Mouse (Mus musculus) thymus, postnatal 36 days (tissue): Measurements from ENCODE around the gene Hibch.

Experiments
- DNase-seq, 2 experiments: peaks; one replicate each; pipeline ENCODE4 v3.0.0; 2022; ENCODE audit warnings: mixed read lengths in 2 of 2

Hibch gene

DNA sequence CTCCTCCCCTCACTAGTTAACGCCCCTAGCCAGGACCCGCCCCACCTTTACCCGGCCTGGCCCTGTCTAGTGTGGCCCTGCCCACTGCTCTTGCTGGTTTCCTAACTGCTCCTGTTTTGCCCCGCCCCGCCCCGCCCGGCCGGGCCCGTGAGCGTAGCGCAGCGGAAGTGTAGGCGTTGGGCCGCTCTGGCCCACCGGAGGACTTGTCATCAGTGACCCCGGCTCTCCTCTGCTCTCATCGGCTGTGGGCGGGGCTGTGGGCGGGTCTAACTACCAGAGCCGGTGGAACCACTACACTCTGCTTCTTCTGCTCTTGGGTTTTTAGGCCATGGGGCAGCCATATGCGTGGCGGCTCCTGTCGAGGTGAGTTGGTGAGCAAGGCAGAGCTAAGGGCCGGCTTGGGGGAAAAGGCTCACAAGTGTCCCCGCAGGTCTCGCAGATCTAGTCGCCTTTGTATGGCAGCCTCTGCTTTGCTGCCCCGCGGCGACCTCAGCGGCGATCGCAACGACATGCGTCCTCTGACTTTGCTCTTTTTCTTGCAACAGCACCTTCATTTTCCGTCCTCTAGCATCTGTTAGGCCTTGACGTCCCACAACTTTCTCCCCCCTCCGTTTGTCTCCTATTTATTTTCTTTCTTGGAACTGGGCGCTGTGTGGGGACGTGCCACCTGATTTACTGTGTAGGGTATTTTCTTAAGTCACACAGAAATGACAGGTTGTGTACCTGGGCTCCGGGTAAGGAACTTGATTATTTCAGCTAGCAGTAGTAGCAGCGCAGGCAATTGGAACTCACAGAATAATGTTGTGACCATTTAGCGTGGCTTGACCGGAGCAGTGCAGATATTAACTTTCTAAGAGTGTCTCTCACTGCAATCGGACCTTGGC, at the start of gene Hibch:
TSS of gene Hibch (plus strand) at position 148 of the 884 bp plus-strand sequence.
- peak; percentile 98 to 99 for DNase-seq

DNA sequence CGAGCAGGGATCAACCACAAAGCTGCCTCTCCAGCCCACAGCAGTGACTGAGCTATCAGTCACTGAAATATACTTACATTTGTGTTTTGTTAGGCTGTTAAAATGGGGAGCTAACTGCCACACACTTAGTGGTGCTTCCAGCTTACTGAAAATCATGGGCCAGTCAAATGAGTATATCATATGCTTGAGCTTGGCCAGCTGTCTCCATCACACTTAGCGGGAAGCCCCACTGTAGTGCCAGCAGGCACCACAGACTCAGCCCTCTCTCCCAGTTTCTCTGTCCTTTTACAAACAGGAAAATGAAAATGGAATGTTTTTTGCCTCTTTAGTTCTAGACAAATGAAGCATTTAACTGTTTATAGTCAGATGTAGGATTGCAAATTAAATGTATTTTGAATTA, 48.8 kb upstream of the Hibch start:
- DNase-seq: no peak

DNA sequence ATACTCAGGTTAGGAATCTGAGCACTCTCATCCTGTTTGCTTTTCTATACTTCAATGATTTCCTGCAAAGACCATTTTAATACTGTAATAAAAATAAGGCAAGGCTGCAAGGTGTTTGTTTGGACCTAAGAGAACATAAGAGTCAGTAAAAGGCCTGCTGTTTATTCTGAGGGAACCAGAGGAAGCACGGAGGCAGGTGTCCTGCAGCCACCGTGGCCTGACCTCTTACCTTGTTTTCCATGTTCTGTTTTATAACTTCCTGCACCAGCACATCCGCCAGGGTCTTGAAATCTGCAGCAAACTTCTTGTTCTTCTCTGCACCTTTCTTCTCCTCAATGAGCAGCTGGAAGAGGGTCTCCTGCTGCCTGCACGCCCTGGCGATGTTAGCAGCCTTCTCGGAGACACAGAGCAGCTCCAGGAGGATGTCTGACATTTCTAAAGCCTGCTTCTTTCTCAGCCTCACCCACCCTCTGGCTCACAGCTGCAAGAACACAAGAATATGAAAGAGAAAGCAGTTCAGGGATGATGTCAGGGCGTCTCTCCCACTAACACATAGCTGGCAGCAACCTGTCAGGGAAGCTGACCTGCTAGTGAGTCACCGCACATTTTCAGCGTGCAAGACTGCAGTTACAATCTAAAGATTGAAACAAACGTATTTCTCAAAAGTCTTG, 45.5 kb upstream of the Hibch start:
- peak; percentile 56 for DNase-seq

DNA sequence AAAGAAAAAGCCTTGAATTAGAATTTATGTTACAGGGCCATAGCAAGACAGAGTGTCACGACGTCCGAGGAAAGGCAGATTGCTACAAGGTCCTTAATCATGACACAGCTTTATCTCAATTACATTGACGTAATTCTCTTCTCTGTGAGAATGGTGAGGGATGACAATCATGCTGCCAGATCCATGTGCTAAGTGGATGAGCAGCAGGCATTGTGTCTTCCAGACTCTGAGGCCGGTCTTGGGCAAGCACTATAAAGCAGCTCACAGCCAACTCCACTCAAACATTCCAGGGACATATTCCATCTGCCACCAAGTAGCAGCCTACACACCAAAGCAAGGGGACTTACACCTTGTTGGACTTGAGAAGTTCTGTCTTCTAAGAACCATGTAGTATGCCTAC, 45.0 kb upstream of the Hibch start:
- DNase-seq: no peak

DNA sequence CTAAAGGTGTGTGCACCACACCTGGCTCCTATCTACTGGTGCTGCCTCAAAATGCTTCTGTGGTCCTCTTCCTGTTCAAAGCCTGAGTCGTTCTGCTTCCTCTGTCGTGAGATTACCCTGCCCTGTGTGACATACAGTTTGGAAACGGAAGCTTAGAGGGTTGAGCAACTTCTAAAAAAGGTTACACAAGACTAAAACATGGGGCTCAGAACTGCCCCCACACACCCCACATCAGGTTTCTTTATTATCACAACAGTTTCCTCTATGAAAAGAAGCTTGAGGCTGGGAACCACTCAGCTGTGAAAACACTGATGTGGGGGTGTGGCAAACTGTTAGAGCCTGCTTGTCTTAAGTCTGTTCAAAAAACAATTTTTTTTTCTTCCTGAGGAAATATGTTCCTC, 44.4 kb upstream of the Hibch start:
- DNase-seq: peak; percentile 38 to 42

DNA sequence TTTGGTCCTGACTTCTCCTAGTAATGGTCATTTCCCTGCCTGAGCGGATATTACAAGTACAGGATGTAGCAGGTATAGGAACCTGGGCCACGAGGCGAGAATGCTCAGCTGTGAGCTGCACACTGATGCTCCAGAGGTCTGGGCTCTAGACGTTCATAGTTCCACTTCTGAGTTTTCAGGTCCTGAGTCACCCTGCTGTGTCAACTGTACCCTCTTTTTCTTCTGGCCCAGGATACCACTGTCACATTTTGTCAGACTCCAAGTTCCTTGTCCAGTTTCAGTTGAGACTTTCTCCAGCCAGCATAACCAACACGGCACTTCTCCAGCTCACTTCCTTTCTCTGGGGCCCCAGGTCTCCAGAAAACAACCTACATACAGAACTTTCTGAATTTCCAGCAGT, 43.1 kb upstream of the Hibch start:
- no peak for DNase-seq

DNA sequence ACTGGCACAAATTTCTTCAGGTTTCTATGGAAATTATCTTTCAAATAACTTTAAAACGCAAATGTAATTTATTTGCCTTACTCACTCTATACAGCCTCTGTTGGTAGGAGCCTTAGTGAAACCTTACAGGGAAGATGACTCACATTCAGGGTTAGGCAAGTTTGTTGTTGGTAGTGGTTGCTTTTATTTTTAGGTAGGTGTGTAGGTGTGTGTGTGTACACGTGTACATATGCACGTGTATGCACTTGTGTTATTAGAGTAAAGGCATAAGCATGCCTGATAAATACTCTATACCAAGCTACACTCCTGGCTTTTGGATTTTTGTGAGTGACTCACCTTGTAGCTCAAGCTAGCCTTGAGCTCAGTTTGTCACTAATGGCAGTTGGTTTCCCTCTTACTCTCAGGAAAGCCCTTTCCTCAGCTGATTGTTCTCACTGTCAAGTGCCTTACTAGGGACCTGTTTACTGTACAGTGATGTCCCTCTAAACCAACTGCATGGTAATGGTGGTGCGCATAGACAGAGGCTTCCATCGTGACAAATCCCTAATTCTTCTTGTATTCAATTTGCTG, 42.2 kb upstream of the Hibch start:
- DNase-seq: no peak

DNA sequence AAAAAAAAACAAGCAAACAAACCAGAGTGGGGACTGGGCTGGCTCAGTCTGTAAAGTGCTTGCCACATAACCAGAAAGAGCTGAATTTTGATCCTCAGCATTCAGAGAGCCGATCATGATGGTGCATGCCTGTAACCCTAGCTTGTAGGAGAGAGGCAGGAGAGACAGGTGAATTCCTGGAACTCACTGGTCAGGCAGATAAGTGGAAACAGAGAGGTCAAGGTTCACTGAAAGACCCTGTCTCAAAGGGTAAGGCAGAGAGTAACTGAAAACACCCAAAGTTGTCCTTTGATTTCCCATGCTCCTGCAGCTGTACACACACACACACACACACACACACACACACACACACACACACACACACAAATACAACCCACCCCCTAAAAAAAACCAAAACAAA, 39.7 kb upstream of the Hibch start:
- DNase-seq: no peak

DNA sequence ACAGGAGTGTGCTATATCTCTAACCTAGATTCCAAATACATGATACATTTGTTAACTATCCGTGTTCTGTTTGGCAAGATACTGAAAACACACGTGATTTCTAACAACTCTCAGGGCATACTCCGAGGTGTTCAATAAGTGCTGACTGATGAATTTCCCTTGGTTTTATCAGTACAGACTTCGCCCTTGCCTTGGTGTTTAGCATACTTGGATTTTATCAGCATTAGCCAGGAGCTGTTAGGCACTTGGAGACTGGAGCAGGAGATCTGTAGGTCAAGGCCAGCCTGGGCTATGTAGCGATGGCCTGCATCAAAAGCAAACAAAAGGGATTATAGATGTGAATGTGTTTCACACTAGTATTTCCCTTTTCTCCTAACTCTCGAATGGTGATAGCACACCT, 36.3 kb upstream of the Hibch start:
- DNase-seq: no peak

DNA sequence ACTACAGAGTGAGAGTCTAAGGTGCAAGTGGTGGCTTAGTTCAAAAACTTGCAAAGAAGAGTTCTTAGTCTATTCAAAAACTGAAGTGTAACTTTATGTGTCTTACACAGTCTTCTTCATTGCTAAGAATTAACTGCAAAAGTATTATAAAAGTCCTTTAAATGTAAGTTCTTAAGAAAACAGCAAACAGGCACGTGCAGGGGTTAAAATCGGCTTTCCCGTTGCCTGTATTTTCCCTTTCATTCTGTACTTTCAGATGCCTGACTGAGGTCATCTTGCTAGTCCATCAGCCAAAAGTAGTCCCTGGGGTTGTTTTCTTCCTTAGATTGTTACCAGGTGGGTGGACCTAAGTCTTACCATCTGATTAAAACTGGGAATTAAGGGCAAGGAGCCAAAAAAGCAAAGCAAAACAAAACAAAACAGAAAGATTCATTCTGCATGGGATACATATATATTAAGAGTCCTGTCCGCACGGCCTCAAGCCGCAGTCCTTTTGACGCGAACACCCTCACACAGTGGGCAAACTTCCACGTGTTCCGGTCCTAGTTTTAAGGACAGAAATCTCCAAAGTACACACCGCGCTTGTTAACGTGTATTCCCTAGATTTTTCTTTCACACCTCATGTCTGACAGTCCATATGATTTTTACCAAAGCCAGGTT, 28.4 kb upstream of the Hibch start:
- DNase-seq: no peak

DNA sequence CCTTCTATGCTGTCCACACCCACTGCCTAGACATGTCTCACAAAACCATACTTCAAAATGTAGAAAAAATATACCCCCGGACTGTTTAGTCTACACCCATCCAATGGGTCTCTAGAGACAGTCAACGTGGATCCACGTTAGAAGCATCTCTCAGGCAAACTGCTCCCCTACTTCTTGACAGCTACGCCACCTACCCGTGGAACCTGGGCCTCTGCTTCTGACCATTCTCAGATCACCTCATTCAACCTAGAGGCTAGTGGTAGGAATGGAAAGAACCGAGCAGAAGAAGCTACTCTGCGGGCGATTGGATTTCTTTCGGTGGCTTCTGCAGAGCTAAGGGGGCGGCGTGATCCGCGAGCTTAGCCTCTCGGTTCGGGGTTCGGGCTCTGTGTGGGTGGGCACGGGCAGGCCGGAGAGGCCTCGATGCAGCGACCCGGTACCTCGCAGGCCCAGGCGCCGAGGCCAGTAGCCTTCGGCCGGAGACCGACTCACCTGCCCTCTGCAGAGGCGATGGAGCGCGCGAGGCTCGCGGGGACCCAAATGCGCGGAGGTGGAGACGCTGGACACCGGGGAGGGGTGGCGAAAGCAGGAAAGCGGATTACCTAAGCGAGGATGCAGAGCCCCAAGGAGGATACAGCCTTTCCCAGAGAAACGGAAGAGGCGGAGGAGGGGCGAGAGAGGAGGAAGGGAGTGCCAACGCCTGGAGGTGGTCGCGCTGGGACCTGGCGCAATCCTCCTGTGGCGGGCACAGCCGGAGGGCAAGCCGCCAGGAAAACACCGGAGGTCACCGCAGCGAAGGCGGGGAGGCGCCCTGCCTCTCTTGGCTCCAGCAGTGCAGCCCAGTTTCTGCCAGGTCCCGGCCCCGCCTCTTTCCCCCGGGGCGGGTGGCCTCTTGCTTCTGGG, 27.6 kb upstream of the Hibch start, which contains the start of gene Inpp1:
TSS of gene Inpp1 (minus strand) at position 779 of the 903 bp plus-strand sequence.
- DNase-seq: peak; percentile 74 to 77

DNA sequence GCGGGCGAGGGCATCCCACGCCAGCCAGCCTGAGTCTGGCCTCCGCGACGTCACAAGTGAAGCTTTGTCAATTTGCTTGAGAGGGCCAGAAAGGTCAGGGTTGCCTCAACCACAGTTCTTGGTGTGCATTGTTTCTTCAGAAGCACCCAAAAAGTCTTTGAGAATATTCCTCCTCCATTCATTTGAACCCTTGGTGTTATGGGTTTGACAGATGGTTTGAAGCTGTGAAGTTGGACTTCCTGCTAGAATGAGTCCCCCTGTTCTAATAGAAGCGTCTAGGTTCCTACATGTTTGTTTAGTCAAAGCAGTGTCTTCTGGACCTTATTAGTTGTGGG, 26.9 kb upstream of the Hibch start:
- no peak for DNase-seq

DNA sequence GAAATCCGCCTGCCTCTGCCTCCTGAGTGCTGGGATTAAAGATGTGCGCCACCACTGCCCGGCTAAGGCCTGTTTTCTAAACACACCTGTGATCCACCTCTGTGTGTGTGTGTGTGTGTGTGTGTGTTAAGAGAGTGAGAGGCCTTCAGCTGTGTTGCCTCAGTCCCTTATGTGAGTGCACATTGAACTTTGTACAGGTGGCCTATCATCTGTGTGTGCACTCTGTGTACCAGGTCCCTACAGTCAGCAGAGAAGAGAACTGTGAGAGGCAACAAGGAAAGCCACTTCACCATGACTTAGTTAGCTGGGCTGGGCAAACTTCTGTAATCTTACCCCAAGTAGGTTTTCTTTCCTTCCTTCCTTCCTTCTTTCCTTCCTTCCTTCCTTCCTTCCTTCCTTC, 5.6 kb upstream of the Hibch start:
- no peak for DNase-seq

DNA sequence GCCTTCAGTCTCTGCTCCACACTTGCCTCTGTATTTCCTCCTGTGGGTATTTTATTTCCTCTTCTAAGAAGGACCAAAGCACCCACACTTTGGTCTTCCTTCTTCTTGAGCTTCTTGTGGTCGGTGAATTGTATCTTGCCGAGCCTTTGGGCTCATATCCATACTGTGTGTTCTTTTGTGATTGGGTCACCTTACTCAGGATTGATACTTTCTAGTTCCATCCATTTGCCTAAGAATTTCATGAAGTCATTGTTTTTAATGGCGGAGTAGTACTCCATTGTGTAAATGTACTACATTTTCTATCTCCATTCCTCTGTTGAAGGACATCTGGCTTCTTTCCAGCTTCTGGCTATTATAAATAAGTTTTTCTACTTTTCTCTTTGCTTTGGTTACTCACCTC, 375 bp upstream of the Hibch start:
- DNase-seq: no peak

DNA sequence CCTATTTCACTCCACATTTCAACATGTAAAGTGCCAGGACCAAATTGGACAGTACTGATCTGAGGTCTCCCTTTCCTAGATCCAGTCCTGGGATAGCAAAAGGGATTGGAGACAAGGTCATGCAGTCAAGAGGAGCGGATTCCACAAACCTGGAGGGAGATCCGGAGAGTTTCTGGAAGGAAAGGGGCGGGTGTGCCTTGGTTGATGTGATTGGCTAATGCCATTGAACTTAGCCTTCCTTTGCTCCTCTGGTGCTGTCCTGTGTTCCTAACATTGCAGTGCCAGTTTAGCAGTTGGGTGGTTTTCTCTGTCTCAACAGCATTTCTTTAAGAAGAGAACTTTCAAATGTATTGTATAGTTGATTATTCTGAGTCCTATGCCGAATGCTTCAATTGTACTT, 1.8 kb downstream of the Hibch start:
- DNase-seq: no peak

DNA sequence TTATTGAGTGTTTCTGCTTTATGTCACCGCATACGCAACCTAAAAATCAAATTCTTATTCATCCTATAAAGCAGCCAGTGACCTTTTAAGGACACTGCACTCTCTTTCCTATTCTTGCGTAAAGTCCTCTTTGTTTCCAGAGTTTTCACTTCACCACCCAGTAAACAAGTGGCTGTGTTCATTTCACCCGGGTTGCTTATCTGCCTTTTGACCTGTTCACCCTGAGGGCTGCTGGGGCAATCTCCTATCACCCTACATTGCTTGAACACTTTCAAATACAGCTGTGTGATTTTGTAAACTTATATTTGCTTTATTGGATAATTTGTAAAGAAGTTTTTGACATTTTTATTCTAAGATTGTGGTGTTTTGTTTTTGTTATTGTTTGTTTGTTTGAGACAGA, 4.7 kb downstream of the Hibch start:
- DNase-seq: no peak

DNA sequence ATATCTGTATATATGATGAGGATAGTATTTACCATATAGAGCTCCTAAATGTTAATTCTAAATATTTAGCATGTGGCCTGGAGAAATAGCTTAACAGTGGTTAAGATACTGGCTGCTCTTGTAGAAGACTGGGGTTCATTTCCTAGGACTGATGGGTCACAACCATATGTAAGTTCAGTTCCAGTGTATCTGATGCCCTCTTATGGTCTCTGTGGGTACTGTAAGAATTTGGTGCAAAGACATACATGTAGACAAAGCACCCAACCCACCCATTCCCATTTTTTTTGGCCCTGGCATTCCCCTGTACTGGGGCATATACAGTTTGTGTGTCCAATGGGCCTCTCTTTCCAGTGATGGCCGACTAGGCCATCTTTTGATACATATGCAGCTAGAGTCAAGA, 9.3 kb downstream of the Hibch start:
- DNase-seq: peak in 1 of 2 experiments; percentile 5

DNA sequence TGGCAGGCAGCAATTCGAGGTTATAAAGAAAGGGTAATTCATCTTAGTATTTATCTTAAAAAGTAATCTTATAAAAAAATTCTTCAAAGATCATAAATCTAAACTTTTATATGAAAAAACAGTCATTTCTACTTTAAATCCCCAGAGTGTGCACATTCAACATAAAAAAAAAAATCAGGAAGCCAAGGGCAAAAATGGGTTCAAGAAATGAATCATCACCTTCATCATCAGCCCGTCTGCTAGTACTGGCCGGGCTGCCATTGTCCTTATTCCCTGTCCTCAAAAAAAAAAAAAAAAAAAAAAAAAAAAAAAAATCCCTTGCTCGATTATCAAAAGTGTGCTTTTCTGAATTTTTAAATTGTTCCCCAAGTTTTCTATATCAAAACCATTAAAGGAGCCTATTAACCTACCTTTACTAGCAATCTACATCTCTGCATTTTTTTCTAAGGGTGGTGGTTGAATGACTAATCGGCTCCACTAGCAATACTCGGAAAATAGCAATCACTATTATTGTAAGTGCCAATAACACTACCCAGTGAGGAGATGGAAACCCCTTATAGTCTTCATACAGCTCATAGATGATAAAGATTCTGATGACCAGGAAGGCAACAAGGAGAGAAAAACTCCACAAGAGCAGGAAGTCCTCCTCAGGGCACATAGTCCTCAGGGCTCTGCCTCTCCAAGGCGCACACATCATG, 11.3 kb downstream of the Hibch start:
- no peak for DNase-seq

DNA sequence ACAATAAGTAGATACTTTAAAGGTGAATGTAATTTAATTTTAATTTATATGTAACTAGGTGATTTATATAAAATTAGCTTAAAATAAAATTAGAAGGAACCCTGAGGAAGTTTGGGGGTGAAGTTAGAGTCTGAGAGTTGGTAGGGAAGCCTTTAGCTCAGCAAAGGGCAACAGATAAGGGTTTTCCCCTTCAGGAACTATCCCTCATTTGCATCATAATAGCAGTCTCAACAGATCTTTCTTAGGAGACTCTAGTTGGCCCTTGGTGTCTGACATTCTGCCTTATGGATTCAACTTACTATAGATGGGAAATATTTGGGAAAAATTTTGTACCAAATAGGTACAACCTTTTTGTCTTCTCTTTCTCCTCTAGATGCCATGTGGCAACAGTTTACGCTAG, 19.5 kb downstream of the Hibch start:
- no peak for DNase-seq

DNA sequence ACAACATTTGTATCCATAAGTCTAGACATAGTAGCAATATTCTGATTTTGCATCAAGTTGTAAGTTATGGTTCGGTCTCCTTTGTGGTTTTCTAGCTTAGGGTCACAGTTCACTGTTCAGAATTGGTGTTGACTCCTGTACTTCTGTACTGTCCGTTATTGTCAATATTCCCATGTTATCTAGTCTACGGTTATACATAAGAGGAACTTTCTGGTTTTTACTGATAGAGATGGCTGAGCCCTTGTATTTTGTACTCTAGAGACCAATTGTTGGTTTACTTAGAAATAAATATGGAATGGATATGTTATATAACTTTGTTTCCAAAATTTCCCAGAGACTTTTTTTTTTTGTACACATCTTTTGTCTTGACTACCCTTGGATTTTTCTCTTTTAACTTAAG, 21.3 kb downstream of the Hibch start:
- DNase-seq: no peak

DNA sequence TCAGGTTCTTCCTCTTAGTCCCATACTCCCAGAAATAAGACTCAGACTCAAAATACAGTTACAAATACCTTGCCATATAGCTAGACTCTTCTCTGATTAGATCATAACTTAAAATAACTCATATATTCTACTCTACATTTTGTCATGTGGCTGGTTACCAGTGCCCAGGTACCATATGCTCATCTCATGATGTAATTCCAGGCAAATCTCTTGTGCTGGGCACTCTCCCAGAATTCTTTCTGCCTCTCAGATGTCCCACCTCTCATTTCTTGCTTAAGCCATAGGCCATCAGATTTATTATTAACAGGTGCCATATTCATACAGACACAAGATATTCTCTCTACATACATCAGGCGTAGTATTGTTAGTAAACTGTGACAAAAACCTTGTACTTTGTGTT, 23.1 kb downstream of the Hibch start:
- no peak for DNase-seq

DNA sequence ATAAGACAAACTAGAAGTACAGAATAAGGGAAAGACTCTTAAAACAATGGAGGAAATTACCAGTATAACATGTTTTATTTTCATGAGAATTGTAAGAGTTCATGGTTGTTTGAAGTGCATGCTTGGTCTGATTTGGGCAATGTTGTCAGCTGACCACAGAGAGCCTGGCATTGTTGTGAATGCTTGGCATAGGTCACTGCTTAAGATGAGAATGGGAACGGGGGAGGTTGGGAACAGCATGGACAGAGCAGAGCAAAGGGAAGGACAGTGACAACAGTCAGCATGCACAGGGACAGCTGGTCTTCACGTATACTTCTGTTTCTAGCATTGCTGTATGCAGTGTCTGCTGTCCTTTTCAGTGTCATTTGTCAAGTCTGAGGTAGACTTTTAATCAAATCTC, 39.5 kb downstream of the Hibch start:
- no peak for DNase-seq
